ENCODE assay signal across 23 mouse cellular contexts in genomic region chr2:125419681-125420080, GRCm38 (mm10).
A peak's percentile ranks its signal among the peaks of the same experiment; 100 is the strongest.
DNase-seq lines count a peak whose midpoint lies in the region; ATAC-seq and TF ChIP-seq lines count a peak whose summit lies in the region.
"Had no signal": no experiment of that assay in that cellular context is flagged by ENCODE, and none has a peak within 500 bp of the region (broad histone marks: within the 10 kb centered on the region; RNA-seq: fewer than 3 reads in every experiment).

No protein-coding gene starts in this region.

- H3K9ac ChIP-seq in intestine, embryonic 14.5 days (ENCODE audit: low read length): no peak overlapping the region
- no peak overlapping the region for H3K9ac ChIP-seq in intestine, postnatal 0 days (ENCODE audit: low read depth, low read length)
- no peak overlapping the region for H3K9ac ChIP-seq in stomach, embryonic 16.5 days (ENCODE audit: low read length)
- H3K9ac ChIP-seq: hindbrain, embryonic 15.5 days; limb, embryonic 15.5 days; liver, postnatal 0 days; neural tube, embryonic 12.5 days had no signal

- 89% methylated on average over 4 of the region's 4 CpGs for WGBS in intestine, embryonic 14.5 days
- WGBS in intestine, postnatal 0 days: 74% methylated on average over 4 of the region's 4 CpGs
- WGBS in stomach, embryonic 16.5 days: 80% methylated on average over 4 of the region's 4 CpGs

- no peak overlapping the region for H3K4me3 ChIP-seq in gastrocnemius, adult 2 months
- no peak overlapping the region for H3K4me3 ChIP-seq in intestine, embryonic 14.5 days (ENCODE audit: low read depth, low read length)
- H3K4me3 ChIP-seq in intestine, postnatal 0 days (ENCODE audit: low read depth, low read length): no peak overlapping the region
- no peak overlapping the region for H3K4me3 ChIP-seq in stomach, embryonic 16.5 days (replicated peaks; ENCODE audit: low read length)
- H3K4me3 ChIP-seq: erythroblast, embryonic 14.5 days; hindbrain, embryonic 15.5 days; limb, embryonic 15.5 days; midbrain, embryonic 10.5 days; neural tube, embryonic 12.5 days had no signal

- no peak overlapping the region for H3K4me2 ChIP-seq in intestine, embryonic 14.5 days (ENCODE audit: low read length)
- no peak overlapping the region for H3K4me2 ChIP-seq in intestine, postnatal 0 days (replicated peaks; ENCODE audit: low read depth)
- no peak overlapping the region for H3K4me2 ChIP-seq in stomach, embryonic 16.5 days (ENCODE audit: low read depth, low read length)
- H3K4me2 ChIP-seq: hindbrain, embryonic 15.5 days; limb, embryonic 15.5 days; neural tube, embryonic 12.5 days had no signal

- H3K36me3 ChIP-seq in intestine, embryonic 14.5 days (ENCODE audit: control insufficient read depth, insufficient read depth, low read length): no peaks in the 10 kb centered on the region
- no peaks in the 10 kb centered on the region for H3K36me3 ChIP-seq in intestine, postnatal 0 days (ENCODE audit: control insufficient read depth, insufficient read depth)
- no peaks in the 10 kb centered on the region for H3K36me3 ChIP-seq in stomach, embryonic 16.5 days (ENCODE audit: control insufficient read depth, insufficient read depth, low read length)
- H3K36me3 ChIP-seq: G1E; hindbrain, embryonic 15.5 days; midbrain, embryonic 10.5 days; neural tube, embryonic 12.5 days had no signal

- no peaks in the 10 kb centered on the region for H3K27me3 ChIP-seq in intestine, embryonic 14.5 days (replicated peaks; ENCODE audit: control insufficient read depth, insufficient read depth, low read length)
- no peaks in the 10 kb centered on the region for H3K27me3 ChIP-seq in intestine, postnatal 0 days (replicated peaks; ENCODE audit: control insufficient read depth, insufficient read depth, low read length)
- H3K27me3 ChIP-seq in stomach, embryonic 16.5 days (ENCODE audit: control insufficient read depth, insufficient read depth, low read length): no peaks in the 10 kb centered on the region
- H3K27me3 ChIP-seq: hindbrain, embryonic 15.5 days; limb, embryonic 15.5 days; neural tube, embryonic 12.5 days had no signal

- intact Hi-C loops in gastrocnemius, adult 2 months (cut with DNase I): no loop called here

- DNase-seq in adrenal gland, adult 2 months: peak; percentile 19
- DNase-seq in adrenal gland, adult 18-20 months (ENCODE audit: low spot score in 2 of 2): no peak
- DNase-seq in gastrocnemius, adult 2 months: peak; percentile 62
- DNase-seq in gastrocnemius, postnatal 4 days (ENCODE audit: low spot score in 2 of 2): no peak
- DNase-seq in intestine, embryonic 14.5 days (ENCODE audit: low spot score): no peak
- DNase-seq: kidney, adult 9 months; kidney, postnatal 36 days; layer of hippocampus, adult 9-11 months; liver, postnatal 0 days; lung, postnatal 14 days; spleen, adult 18-20 months; thymus, postnatal 36 days had no signal

- no peaks in the 10 kb centered on the region; the same call in 1 of the 2 replicates for H3K4me1 ChIP-seq in intestine, embryonic 14.5 days (replicated peaks; ENCODE audit: control insufficient read depth, insufficient read depth, low read length)
- H3K4me1 ChIP-seq in intestine, postnatal 0 days (replicated peaks; ENCODE audit: control insufficient read depth, insufficient read depth, low read length): no peaks in the 10 kb centered on the region
- H3K4me1 ChIP-seq in stomach, embryonic 16.5 days (ENCODE audit: control insufficient read depth, insufficient read depth, low read length): peaks cover 11% of the 10 kb centered on the region; the same call in 1 of the 2 replicates
- H3K4me1 ChIP-seq: hindbrain, embryonic 15.5 days; limb, embryonic 15.5 days; midbrain, embryonic 10.5 days; neural tube, embryonic 12.5 days had no signal

- TF ChIP-seq CTCF in gastrocnemius, adult 2 months (IDR thresholded peaks at IDR 0.05): no peak
- TF ChIP-seq CTCF in intestine, postnatal 0 days (IDR thresholded peaks at IDR 0.05; ENCODE audit: low read depth): no peak

- no peaks in the 10 kb centered on the region for H3K9me3 ChIP-seq in intestine, embryonic 14.5 days (ENCODE audit: control insufficient read depth, low read length)
- no peaks in the 10 kb centered on the region for H3K9me3 ChIP-seq in intestine, postnatal 0 days (ENCODE audit: control insufficient read depth)
- no peaks in the 10 kb centered on the region for H3K9me3 ChIP-seq in stomach, embryonic 16.5 days (replicated peaks; ENCODE audit: control insufficient read depth, low read length)
- H3K9me3 ChIP-seq: G1E; hindbrain, embryonic 15.5 days; limb, embryonic 15.5 days; midbrain, embryonic 10.5 days; neural tube, embryonic 12.5 days had no signal

- H3K27ac ChIP-seq in gastrocnemius, adult 2 months: no peak overlapping the region
- H3K27ac ChIP-seq in intestine, embryonic 14.5 days (ENCODE audit: low read depth): peak overlapping the region; percentile 20; the same call in 1 of the 2 replicates
- no peak overlapping the region for H3K27ac ChIP-seq in intestine, postnatal 0 days (ENCODE audit: low read depth, low read length)
- H3K27ac ChIP-seq in stomach, embryonic 16.5 days (ENCODE audit: low read length): peak overlapping the region; percentile 30; the same call in 1 of the 2 replicates
- H3K27ac ChIP-seq: hindbrain, embryonic 15.5 days; limb, embryonic 15.5 days; midbrain, embryonic 10.5 days; neural tube, embryonic 12.5 days had no signal

- no peak for ATAC-seq in intestine, embryonic 14.5 days (replicated peaks; ENCODE audit: low FRiP score, low TSS enrichment, low read depth)
- ATAC-seq in intestine, postnatal 0 days: no peak
- ATAC-seq in stomach, embryonic 16.5 days (ENCODE audit: insufficient read depth, low FRiP score): no peak
- ATAC-seq in granulocyte monocyte progenitor cell, adult 5-6 weeks (replicated peaks; ENCODE audit: poor library complexity, severe bottlenecking): no peak
- ATAC-seq: CD4-positive, CD25-positive, alpha-beta regulatory T cell, adult 4 months; forebrain, embryonic 14.5 days; liver, postnatal 0 days had no signal

Comparison
In these comparisons a context has a peak if more than half of its experiments do, and no peak if none do; other contexts are left out.
1. DNase-seq: peak in adrenal gland, adult 2 months (single experiment) and gastrocnemius, adult 2 months (single experiment); none in adrenal gland, adult 18-20 months (0 of 2), gastrocnemius, postnatal 4 days (0 of 2) and intestine, embryonic 14.5 days (single experiment).
2. H3K27ac ChIP-seq: peak in intestine, embryonic 14.5 days (single experiment) and stomach, embryonic 16.5 days (single experiment); none in gastrocnemius, adult 2 months (single experiment) and intestine, postnatal 0 days (single experiment).